In the genomic region with DNA sequence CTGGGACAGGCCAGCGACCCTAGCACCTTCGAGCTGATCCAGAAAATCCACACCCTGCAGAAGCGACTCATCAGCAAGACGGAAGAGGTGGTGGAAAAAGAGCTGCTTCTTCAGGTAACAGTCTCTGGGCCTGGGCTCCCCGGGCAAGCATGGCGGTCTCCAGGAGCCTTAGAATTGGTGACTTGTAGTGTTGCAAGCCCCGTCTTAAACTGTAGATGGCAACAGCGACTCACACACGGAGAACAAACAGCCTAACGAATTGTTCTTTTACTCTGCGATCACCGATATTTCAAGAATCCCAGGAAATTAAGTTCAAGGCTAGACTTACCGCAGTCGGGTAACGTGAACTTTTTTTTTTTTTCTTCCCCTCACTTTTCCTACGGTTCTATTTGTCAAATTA, we compare ENCODE assay signal across 8 mouse cellular contexts. TPM values are rescaled to one million over a fixed set of nuclear protein-coding genes. Genes with fewer than 3 reads are reported as not detected.
A peak's percentile ranks its signal among the peaks of the same experiment; 100 is the strongest.
DNase-seq lines count a peak whose midpoint lies in the region; ATAC-seq and TF ChIP-seq lines count a peak whose summit lies in the region.

No protein-coding gene starts in this region.

- no peak overlapping the region for H3K4me3 ChIP-seq in heart, embryonic 12.5 days
- H3K4me3 ChIP-seq in CH12.LX (replicated peaks in 1 of 3; ENCODE audit: low read depth in 2 of 3, low read length in 2 of 3, poor library complexity in 1 of 3), result peak overlapping the region in 2 of 3 experiments; percentile 12 to 27
- H3K4me3 ChIP-seq in kidney, embryonic 16.5 days (ENCODE audit: low read length), result no peak overlapping the region

- no peaks in the 10 kb centered on the region for H3K4me1 ChIP-seq in heart, embryonic 12.5 days (replicated peaks)
- H3K4me1 ChIP-seq in CH12.LX (ENCODE audit: control insufficient read depth in 1 of 2, insufficient read depth in 2 of 2), result peaks cover 2 to 16% of the 10 kb centered on the region in 2 experiments
- no peaks in the 10 kb centered on the region for H3K4me1 ChIP-seq in kidney, embryonic 16.5 days (ENCODE audit: insufficient read depth, low read length)

- no peak for ATAC-seq in heart, embryonic 12.5 days (ENCODE audit: insufficient number of reproducible peaks, low FRiP score)
- ATAC-seq in kidney, embryonic 16.5 days (ENCODE audit: low FRiP score, low TSS enrichment), result no peak; the same call in 1 of the 2 replicates
- ATAC-seq in inflammation-experienced regulatory T-cells, adult 6 months, result no peak

- dilution Hi-C loops in CH12.LX (cut with MboI; ENCODE audit: extremely low pct_ligation_motif_present, extremely low pct_unique_long_range_greater_than_20kb, low sequenced_read_pairs), result no loop called here

- no peak overlapping the region for H3K4me2 ChIP-seq in heart, embryonic 12.5 days
- H3K4me2 ChIP-seq in CH12.LX (ENCODE audit: insufficient read depth, low read depth, poor library complexity, severe bottlenecking), result peak overlapping the region; percentile 68
- H3K4me2 ChIP-seq in kidney, embryonic 16.5 days (replicated peaks; ENCODE audit: low read depth, low read length), result 0 out of 2 replicates have a peak overlapping the region, but pooled peaks have one; percentile 13

- in situ Hi-C loops in CH12.LX (cut with MboI; ENCODE audit: low pct_ligation_motif_present, low pct_unique_long_range_greater_than_20kb, low sequenced_read_pairs), result no loop called here

- no peak for TF ChIP-seq EP300 in CH12.LX (IDR thresholded peaks at IDR 0.05; ENCODE audit: low read length)

- TF ChIP-seq CTCF in CH12.LX (conservative IDR thresholded peaks at IDR 0.05 in 1 of 2, IDR thresholded peaks at IDR 0.05 in 1 of 2; ENCODE audit: low read depth in 2 of 2, low read length in 2 of 2), result peak; percentile 14 to 81; a peak in 2 of 4 replicates

- peak; percentile 93 for TF ChIP-seq RAD21 in CH12.LX (IDR thresholded peaks at IDR 0.05; ENCODE audit: low read depth, low read length)

- H3K36me3 ChIP-seq in heart, embryonic 12.5 days, result no peaks in the 10 kb centered on the region
- no peaks in the 10 kb centered on the region for H3K36me3 ChIP-seq in CH12.LX (replicated peaks in 1 of 2; ENCODE audit: control insufficient read depth in 1 of 2, insufficient read depth in 1 of 2, low read length in 1 of 2)
- H3K36me3 ChIP-seq in kidney, embryonic 16.5 days (ENCODE audit: insufficient read depth, low read length), result no peaks in the 10 kb centered on the region

- TF ChIP-seq POLR2A in CH12.LX (IDR thresholded peaks at IDR 0.05; ENCODE audit: low read depth, low read length), result no peak

- H3K9me3 ChIP-seq in heart, embryonic 12.5 days (replicated peaks), result no peaks in the 10 kb centered on the region
- no peaks in the 10 kb centered on the region for H3K9me3 ChIP-seq in CH12.LX (replicated peaks; ENCODE audit: low read length)
- H3K9me3 ChIP-seq in kidney, embryonic 16.5 days (ENCODE audit: low read length), result no peaks in the 10 kb centered on the region

- peaks cover 23% of the 10 kb centered on the region for H3K27me3 ChIP-seq in heart, embryonic 12.5 days (replicated peaks)
- peaks cover 22% of the 10 kb centered on the region for H3K27me3 ChIP-seq in CH12.LX (replicated peaks)
- H3K27me3 ChIP-seq in kidney, embryonic 16.5 days (ENCODE audit: insufficient read depth, low read length), result no peaks in the 10 kb centered on the region

- no peak overlapping the region for H3K27ac ChIP-seq in heart, embryonic 12.5 days (ENCODE audit: poor library complexity, severe bottlenecking)
- no peak overlapping the region for H3K27ac ChIP-seq in CH12.LX (ENCODE audit: insufficient read depth, low read depth)
- H3K27ac ChIP-seq in kidney, embryonic 16.5 days (ENCODE audit: low read length), result no peak overlapping the region

- no peaks in the 10 kb centered on the region for H3K79me2 ChIP-seq in CH12.LX (replicated peaks; ENCODE audit: control insufficient read depth, extremely low read depth, insufficient read depth, poor library complexity, severe bottlenecking)

- no peak overlapping the region for H3K9ac ChIP-seq in heart, embryonic 12.5 days
- no peak overlapping the region for H3K9ac ChIP-seq in CH12.LX (ENCODE audit: insufficient read depth, low read depth)
- H3K9ac ChIP-seq in kidney, embryonic 16.5 days (replicated peaks; ENCODE audit: low read length), result no peak overlapping the region

- WGBS in heart, embryonic 12.5 days, result 28% methylated on average over 16 of the region's 16 CpGs
- 20% methylated on average over 16 of the region's 16 CpGs for WGBS in kidney, embryonic 16.5 days

- peak; percentile 10 to 30 for DNase-seq in heart, adult 18-20 months
- peak; percentile 74 for DNase-seq in CH12.LX (ENCODE audit: extremely low read depth)
- peak; percentile 8 for DNase-seq in c-Kit-positive CD71-negative TER-119-negative erythroid progenitor cells, embryonic 14.5 days (ENCODE audit: low read depth)
- peak; percentile 22 for DNase-seq in lung, postnatal 36 days
- no peak for DNase-seq in testis, postnatal 14 days (ENCODE audit: low spot score)

TF ChIP-seq in CH12.LX, 34 proteins besides CTCF, POLR2A, EP300 and RAD21:
- no peak for TF ChIP-seq KAT2A (IDR thresholded peaks at IDR 0.05; ENCODE audit: insufficient replicate concordance, low read length)
- no peak for TF ChIP-seq TCF12 (IDR thresholded peaks at IDR 0.05; ENCODE audit: low read depth, low read length)
- peak; percentile 56 for TF ChIP-seq SMC3 (IDR thresholded peaks at IDR 0.05; ENCODE audit: low read depth, low read length)
- TF ChIP-seq NELFE (IDR thresholded peaks at IDR 0.05; ENCODE audit: low read depth, low read length), result no peak
- TF ChIP-seq MAFK (IDR thresholded peaks at IDR 0.05; ENCODE audit: insufficient replicate concordance, low read length), result no peak
- no peak for TF ChIP-seq USF1 (IDR thresholded peaks at IDR 0.05; ENCODE audit: low read depth, low read length)
- TF ChIP-seq NRF1 (IDR thresholded peaks at IDR 0.05; ENCODE audit: low read depth, low read length), result no peak
- TF ChIP-seq ETS1 (conservative IDR thresholded peaks at IDR 0.05; ENCODE audit: low read depth, low read length), result no peak

RNA-seq across cellular contexts. Expression of a gene that starts 51.0 kb away (rescaled TPM):
- total RNA-seq in heart, adult 18-20 months (2021), result 1 to 10 TPM; 2.0 to 2.6 TPM
- not detected in 2 replicates for polyA plus RNA-seq in heart, embryonic 12.5 days (2016; fragmentation: Nextera tagmentation; extraction: Ambion mirVana)
- total RNA-seq in CH12.LX (2012; rRNA removed) (0.17 TPM in 1 of 2 replicates, not detected in the other), CH12.LX (2014; rRNA removed) (0.13 and 0.15 TPM in 2 replicates)
- polyA plus RNA-seq in CH12.LX (2012; ENCODE audit: insufficient read length, low read depth), result 0.27 and 0.33 TPM in 2 replicates
- 0.06 TPM in 2 replicates for polyA plus RNA-seq in kidney, embryonic 16.5 days (2015; fragmentation: Nextera tagmentation; extraction: Ambion mirVana)
- not detected for polyA plus RNA-seq in inflammation-experienced regulatory T-cells, adult 6 months (2017; shearing (Covaris generic))

Comparison
In these comparisons a context has a peak if more than half of its experiments do, and no peak if none do; other contexts are left out.
1. H3K4me3 ChIP-seq: peak in CH12.LX (2 of 3); none in heart, embryonic 12.5 days (single experiment) and kidney, embryonic 16.5 days (single experiment).